Mouse (Mus musculus): ENCODE measurements around the gene Klhl9. TPM values are rescaled to one million over a fixed set of nuclear protein-coding genes. Genes with fewer than 3 reads are reported as not detected.

The Klhl9 gene
- total and polyA plus RNA-seq, 2 experiments = 9.8 to 68.1 TPM

DNA sequence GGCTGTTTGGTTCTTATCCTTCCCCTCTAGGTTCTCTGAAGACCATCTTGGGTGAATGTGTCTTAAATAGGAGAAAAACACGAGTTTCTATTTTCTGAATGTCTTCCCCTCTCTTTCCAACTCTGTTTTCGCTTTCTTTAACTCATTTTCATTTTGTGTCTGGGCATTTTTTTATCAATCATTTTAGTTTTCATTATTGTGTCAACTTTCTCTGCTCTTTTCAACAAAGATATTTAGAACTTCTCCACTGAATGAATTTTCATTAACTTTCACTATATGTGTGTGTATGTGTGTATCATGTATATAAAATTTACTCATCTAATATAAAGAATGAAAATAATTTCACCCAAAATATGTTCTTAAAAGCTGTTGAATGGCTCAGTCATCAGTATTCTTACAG, 31.0 kb downstream of the Klhl9 start, which contains the start of gene Ifnab:
Gene Ifnab (minus strand): TSS at position 101 of the 400 bp plus-strand sequence.
- no peaks in the 10 kb centered on the region for H3K4me1 ChIP-seq (ENCODE audit: control insufficient read depth, insufficient read depth, low read length)
- DNase-seq (ENCODE audit: extremely low read depth, low read depth, low spot score) = no peak
- WGBS = 51% methylated on average over 2 of the region's 2 CpGs

GRCm38 (mm10) chr4:88683812-88684211, 38.5 kb downstream of the Klhl9 start, which contains the start of gene Ifna2:
Gene Ifna2 (minus strand): TSS chr4:88683912.
- Histone ChIP-seq H3K4me3 (ENCODE audit: insufficient read depth, low read depth, low read length) (no peak within 1 kb of the TSS), H3K9ac (ENCODE audit: low read depth, low read length) (no peak within 1 kb of the TSS), H3K36me3 (ENCODE audit: control insufficient read depth, insufficient read depth, low read length) (no peaks in the 10 kb centered on the region), H3K79me2 (ENCODE audit: control insufficient read depth, insufficient read depth, low read length) (no peaks in the 10 kb centered on the region), H3K27me3 (ENCODE audit: control insufficient read depth, insufficient read depth, low read length) (no peaks in the 10 kb centered on the region), H3K4me1 (ENCODE audit: control insufficient read depth, insufficient read depth, low read length) (no peaks in the 10 kb centered on the region), H3K27ac (replicated peaks; ENCODE audit: insufficient read depth, low read depth, low read length) (no peak within 1 kb of the TSS)
- 96% methylated on average over 1 of the region's 1 CpGs for WGBS
- DNase-seq (ENCODE audit: extremely low read depth, low read depth, low spot score) = no peak
- TF ChIP-seq CTCF (IDR thresholded peaks at IDR 0.05; ENCODE audit: low read depth, low read length) (no peak), POLR2A (IDR thresholded peaks at IDR 0.05; ENCODE audit: extremely low read depth, insufficient read depth, low read length) (no peak)

More for the DNA sequence above, 31.0 kb downstream of the Klhl9 start, which contains the start of gene Ifnab:
- no peaks in the 10 kb centered on the region for H3K36me3 ChIP-seq (ENCODE audit: control insufficient read depth, insufficient read depth, low read length)
- no peak within 1 kb of the TSS for H3K4me3 ChIP-seq (ENCODE audit: insufficient read depth, low read depth, low read length)
- no peak within 1 kb of the TSS for H3K9ac ChIP-seq (ENCODE audit: low read depth, low read length)
- H3K27ac ChIP-seq (replicated peaks; ENCODE audit: insufficient read depth, low read depth, low read length) = no peak within 1 kb of the TSS
- H3K27me3 ChIP-seq (ENCODE audit: control insufficient read depth, insufficient read depth, low read length) = no peaks in the 10 kb centered on the region
- no peaks in the 10 kb centered on the region for H3K79me2 ChIP-seq (ENCODE audit: control insufficient read depth, insufficient read depth, low read length)
- no peak for TF ChIP-seq POLR2A (IDR thresholded peaks at IDR 0.05; ENCODE audit: extremely low read depth, insufficient read depth, low read length)
- no peak for TF ChIP-seq CTCF (IDR thresholded peaks at IDR 0.05; ENCODE audit: low read depth, low read length)

DNA sequence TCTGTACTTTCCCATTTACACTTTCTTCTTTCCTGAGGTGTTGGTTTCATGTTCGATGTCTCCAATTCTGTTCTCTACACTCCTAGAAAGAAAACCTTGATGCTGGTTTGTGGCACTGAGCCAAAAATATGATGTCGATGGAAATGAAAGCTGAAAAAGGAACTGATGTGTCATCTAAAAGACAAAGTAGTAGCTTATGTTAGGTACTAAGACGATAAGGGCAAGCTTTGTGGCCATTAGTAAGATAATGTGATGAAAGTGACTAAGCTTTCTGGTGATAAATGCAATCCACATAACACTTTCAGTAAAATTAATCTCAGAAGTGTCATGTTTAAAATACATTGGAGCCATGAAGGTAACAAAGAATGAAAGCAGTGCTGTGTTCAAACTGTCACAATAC, 40.9 kb downstream of the Klhl9 start:
- no peak for DNase-seq (ENCODE audit: extremely low read depth, low read depth, low spot score)
- no peaks in the 10 kb centered on the region for H3K4me1 ChIP-seq (ENCODE audit: control insufficient read depth, insufficient read depth, low read length)
- H3K27me3 ChIP-seq (ENCODE audit: control insufficient read depth, insufficient read depth, low read length) = no peaks in the 10 kb centered on the region
- H3K4me3 ChIP-seq (ENCODE audit: insufficient read depth, low read depth, low read length) = no peak overlapping the region
- H3K27ac ChIP-seq (replicated peaks; ENCODE audit: insufficient read depth, low read depth, low read length) = no peak overlapping the region
- no peaks in the 10 kb centered on the region for H3K79me2 ChIP-seq (ENCODE audit: control insufficient read depth, insufficient read depth, low read length)
- TF ChIP-seq POLR2A (IDR thresholded peaks at IDR 0.05; ENCODE audit: extremely low read depth, insufficient read depth, low read length) (no peak), CTCF (IDR thresholded peaks at IDR 0.05; ENCODE audit: low read depth, low read length) (no peak)
- H3K9ac ChIP-seq (ENCODE audit: low read depth, low read length) = no peak overlapping the region
- no peaks in the 10 kb centered on the region for H3K36me3 ChIP-seq (ENCODE audit: control insufficient read depth, insufficient read depth, low read length)
- WGBS = 51% methylated on average over 3 of the region's 3 CpGs

- Histone ChIP-seq H3K27ac (replicated peaks; ENCODE audit: insufficient read depth, low read depth, low read length) (no peak overlapping the region), H3K36me3 (ENCODE audit: control insufficient read depth, insufficient read depth, low read length) (no peaks in the 10 kb centered on the region), H3K4me3 (ENCODE audit: insufficient read depth, low read depth, low read length) (no peak overlapping the region), H3K9ac (ENCODE audit: low read depth, low read length) (no peak overlapping the region), H3K4me1 (ENCODE audit: control insufficient read depth, insufficient read depth, low read length) (no peaks in the 10 kb centered on the region), H3K27me3 (ENCODE audit: control insufficient read depth, insufficient read depth, low read length) (no peaks in the 10 kb centered on the region), H3K79me2 (ENCODE audit: control insufficient read depth, insufficient read depth, low read length) (no peaks in the 10 kb centered on the region)
- no peak for TF ChIP-seq POLR2A (IDR thresholded peaks at IDR 0.05; ENCODE audit: extremely low read depth, insufficient read depth, low read length)
- TF ChIP-seq CTCF (IDR thresholded peaks at IDR 0.05; ENCODE audit: low read depth, low read length) = 0 out of 2 replicates have a peak, but pooled peaks have one; percentile 3
- WGBS = 38% methylated on average over 8 of the region's 8 CpGs
- DNase-seq (ENCODE audit: extremely low read depth, low read depth, low spot score) = peak; percentile 30
Measured at GRCm38 (mm10) chr4:88680362-88680761, 41.9 kb downstream of the Klhl9 start.

DNA sequence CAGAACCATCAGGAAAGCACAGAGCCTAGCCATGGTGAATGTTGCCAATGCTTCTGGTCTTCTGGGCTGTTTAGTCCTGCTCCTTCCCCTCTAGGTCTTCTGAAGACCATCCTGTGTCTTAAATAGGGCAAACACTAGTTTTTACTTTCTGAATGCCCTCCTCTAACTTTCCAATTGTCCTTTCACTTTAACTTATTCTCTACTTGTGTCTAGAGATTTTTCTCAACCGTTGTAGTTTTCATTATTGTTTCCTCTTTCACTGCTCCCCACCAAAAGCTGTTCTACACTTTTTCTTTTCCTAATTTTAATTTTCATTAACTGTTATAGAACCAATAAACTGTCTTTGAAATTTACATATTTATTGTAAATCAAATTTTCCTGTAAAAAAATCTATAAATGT, 45.4 kb downstream of the Klhl9 start, which contains the start of gene Ifna16:
Gene Ifna16 (minus strand): TSS at position 101 of the 400 bp plus-strand sequence.
- WGBS = 74% methylated on average over 1 of the region's 1 CpGs
- H3K4me3 ChIP-seq (ENCODE audit: insufficient read depth, low read depth, low read length) = no peak within 1 kb of the TSS
- TF ChIP-seq POLR2A (IDR thresholded peaks at IDR 0.05; ENCODE audit: extremely low read depth, insufficient read depth, low read length) (no peak), CTCF (IDR thresholded peaks at IDR 0.05; ENCODE audit: low read depth, low read length) (no peak)
- no peak within 1 kb of the TSS for H3K27ac ChIP-seq (replicated peaks; ENCODE audit: insufficient read depth, low read depth, low read length)
- no peak within 1 kb of the TSS for H3K9ac ChIP-seq (ENCODE audit: low read depth, low read length)
- no peak for DNase-seq (ENCODE audit: extremely low read depth, low read depth, low spot score)
- no peaks in the 10 kb centered on the region for H3K36me3 ChIP-seq (ENCODE audit: control insufficient read depth, insufficient read depth, low read length)
- H3K27me3 ChIP-seq (ENCODE audit: control insufficient read depth, insufficient read depth, low read length) = no peaks in the 10 kb centered on the region
- H3K4me1 ChIP-seq (ENCODE audit: control insufficient read depth, insufficient read depth, low read length) = no peaks in the 10 kb centered on the region
- H3K79me2 ChIP-seq (ENCODE audit: control insufficient read depth, insufficient read depth, low read length) = no peaks in the 10 kb centered on the region

Other genes with a start within 250 kb of the Klhl9 start
Only the 30 nearest of the 32 such genes appear.
- not detected in 2 replicates for gene Ifna14, start 150.7 kb downstream of the Klhl9 start, total RNA-seq (2014; rRNA removed)
- gene Ifna14, start 150.7 kb downstream of the Klhl9 start, polyA plus RNA-seq (2012; rRNA removed) = not detected in 2 replicates
- not detected in 2 replicates for gene Ifna9, start 130.1 kb downstream of the Klhl9 start, total RNA-seq (2014; rRNA removed)
- gene Ifna9, start 130.1 kb downstream of the Klhl9 start, polyA plus RNA-seq (2012; rRNA removed) = not detected in 2 replicates
- not detected in 2 replicates for gene Ifna12, start 119.1 kb downstream of the Klhl9 start, total RNA-seq (2014; rRNA removed)
- gene Ifna12, start 119.1 kb downstream of the Klhl9 start, polyA plus RNA-seq (2012; rRNA removed) = not detected in 2 replicates
- not detected in 2 replicates for gene C87499, start 88.1 kb downstream of the Klhl9 start, total RNA-seq (2014; rRNA removed)
- not detected in 2 replicates for gene C87499, start 88.1 kb downstream of the Klhl9 start, polyA plus RNA-seq (2012; rRNA removed)
- gene Ifna13, start 78.0 kb downstream of the Klhl9 start, total RNA-seq (2014; rRNA removed) = not detected in 2 replicates
- not detected in 2 replicates for gene Ifna13, start 78.0 kb downstream of the Klhl9 start, polyA plus RNA-seq (2012; rRNA removed)
- gene Ifna16, start 45.5 kb downstream of the Klhl9 start, total RNA-seq (2014; rRNA removed) = not detected in 2 replicates
- not detected in 2 replicates for gene Ifna16, start 45.5 kb downstream of the Klhl9 start, polyA plus RNA-seq (2012; rRNA removed)
- gene Ifna2, start 38.6 kb downstream of the Klhl9 start, total RNA-seq (2014; rRNA removed) = not detected in 2 replicates
- gene Ifna2, start 38.6 kb downstream of the Klhl9 start, polyA plus RNA-seq (2012; rRNA removed) = not detected in 2 replicates
- not detected in 2 replicates for gene Ifnab, start 31.1 kb downstream of the Klhl9 start, total RNA-seq (2014; rRNA removed)
- not detected in 2 replicates for gene Ifnab, start 31.1 kb downstream of the Klhl9 start, polyA plus RNA-seq (2012; rRNA removed)
- gene Gm26566, start 660 bp downstream of the Klhl9 start, total RNA-seq (2014; rRNA removed) = 0.18 TPM in 1 of 2 replicates, not detected in the other
- gene Gm26566, start 660 bp downstream of the Klhl9 start, polyA plus RNA-seq (2012; rRNA removed) = not detected in 2 replicates
- gene Gm13271, start 32.4 kb upstream of the Klhl9 start, total RNA-seq (2014; rRNA removed) = not detected in 2 replicates
- not detected in 2 replicates for gene Gm13271, start 32.4 kb upstream of the Klhl9 start, polyA plus RNA-seq (2012; rRNA removed)
- gene Gm13283, start 37.7 kb upstream of the Klhl9 start, total RNA-seq (2014; rRNA removed) = not detected in 2 replicates
- gene Gm13283, start 37.7 kb upstream of the Klhl9 start, polyA plus RNA-seq (2012; rRNA removed) = not detected in 2 replicates
- not detected in 2 replicates for gene Gm13290, start 51.4 kb upstream of the Klhl9 start, total RNA-seq (2014; rRNA removed)
- gene Gm13290, start 51.4 kb upstream of the Klhl9 start, polyA plus RNA-seq (2012; rRNA removed) = not detected in 2 replicates
- gene Gm13289, start 54.5 kb upstream of the Klhl9 start, total RNA-seq (2014; rRNA removed) = not detected in 2 replicates
- not detected in 2 replicates for gene Gm13289, start 54.5 kb upstream of the Klhl9 start, polyA plus RNA-seq (2012; rRNA removed)
- not detected in 2 replicates for gene Gm13272, start 57.4 kb upstream of the Klhl9 start, total RNA-seq (2014; rRNA removed)
- gene Gm13272, start 57.4 kb upstream of the Klhl9 start, polyA plus RNA-seq (2012; rRNA removed) = not detected in 2 replicates
- gene Ifnz, start 59.7 kb upstream of the Klhl9 start, total RNA-seq (2014; rRNA removed) = not detected in 2 replicates
- not detected in 2 replicates for gene Ifnz, start 59.7 kb upstream of the Klhl9 start, polyA plus RNA-seq (2012; rRNA removed)
- gene Gm13276, start 63.2 kb upstream of the Klhl9 start, total RNA-seq (2014; rRNA removed) = not detected in 2 replicates
- not detected in 2 replicates for gene Gm13276, start 63.2 kb upstream of the Klhl9 start, polyA plus RNA-seq (2012; rRNA removed)
- gene Gm13277, start 66.2 kb upstream of the Klhl9 start, total RNA-seq (2014; rRNA removed) = not detected in 2 replicates
- not detected in 2 replicates for gene Gm13277, start 66.2 kb upstream of the Klhl9 start, polyA plus RNA-seq (2012; rRNA removed)
- not detected in 2 replicates for gene Gm13278, start 69.1 kb upstream of the Klhl9 start, total RNA-seq (2014; rRNA removed)
- gene Gm13278, start 69.1 kb upstream of the Klhl9 start, polyA plus RNA-seq (2012; rRNA removed) = not detected in 2 replicates
- gene Gm13275, start 72.0 kb upstream of the Klhl9 start, total RNA-seq (2014; rRNA removed) = not detected in 2 replicates
- not detected in 2 replicates for gene Gm13275, start 72.0 kb upstream of the Klhl9 start, polyA plus RNA-seq (2012; rRNA removed)
- gene Gm13279, start 74.9 kb upstream of the Klhl9 start, total RNA-seq (2014; rRNA removed) = not detected in 2 replicates
- not detected in 2 replicates for gene Gm13279, start 74.9 kb upstream of the Klhl9 start, polyA plus RNA-seq (2012; rRNA removed)
- not detected in 2 replicates for gene Gm13285, start 77.2 kb upstream of the Klhl9 start, total RNA-seq (2014; rRNA removed)
- gene Gm13285, start 77.2 kb upstream of the Klhl9 start, polyA plus RNA-seq (2012; rRNA removed) = not detected in 2 replicates
- not detected in 2 replicates for gene Gm13287, start 80.8 kb upstream of the Klhl9 start, total RNA-seq (2014; rRNA removed)
- gene Gm13287, start 80.8 kb upstream of the Klhl9 start, polyA plus RNA-seq (2012; rRNA removed) = not detected in 2 replicates
- gene Gm13288, start 83.1 kb upstream of the Klhl9 start, total RNA-seq (2014; rRNA removed) = not detected in 2 replicates
- not detected in 2 replicates for gene Gm13288, start 83.1 kb upstream of the Klhl9 start, polyA plus RNA-seq (2012; rRNA removed)
- gene Ifna7, start 93.8 kb upstream of the Klhl9 start, total RNA-seq (2014; rRNA removed) = not detected in 2 replicates
- not detected in 2 replicates for gene Ifna7, start 93.8 kb upstream of the Klhl9 start, polyA plus RNA-seq (2012; rRNA removed)
- gene Ifna11, start 97.5 kb upstream of the Klhl9 start, total RNA-seq (2014; rRNA removed) = not detected in 2 replicates
- not detected in 2 replicates for gene Ifna11, start 97.5 kb upstream of the Klhl9 start, polyA plus RNA-seq (2012; rRNA removed)
- not detected in 2 replicates for gene Ifna6, start 105.0 kb upstream of the Klhl9 start, total RNA-seq (2014; rRNA removed)
- gene Ifna6, start 105.0 kb upstream of the Klhl9 start, polyA plus RNA-seq (2012; rRNA removed) = not detected in 2 replicates
- not detected in 2 replicates for gene Ifna5, start 113.1 kb upstream of the Klhl9 start, total RNA-seq (2014; rRNA removed)
- not detected in 2 replicates for gene Ifna5, start 113.1 kb upstream of the Klhl9 start, polyA plus RNA-seq (2012; rRNA removed)
- not detected in 2 replicates for gene Ifna4, start 119.4 kb upstream of the Klhl9 start, total RNA-seq (2014; rRNA removed)
- not detected in 2 replicates for gene Ifna4, start 119.4 kb upstream of the Klhl9 start, polyA plus RNA-seq (2012; rRNA removed)
- gene Ifna1, start 127.6 kb upstream of the Klhl9 start, total RNA-seq (2014; rRNA removed) = not detected in 2 replicates
- not detected in 2 replicates for gene Ifna1, start 127.6 kb upstream of the Klhl9 start, polyA plus RNA-seq (2012; rRNA removed)
- not detected in 2 replicates for gene Ifne, start 157.7 kb upstream of the Klhl9 start, total RNA-seq (2014; rRNA removed)
- not detected in 2 replicates for gene Ifne, start 157.7 kb upstream of the Klhl9 start, polyA plus RNA-seq (2012; rRNA removed)

All from liver, adult 2 months (tissue).